Mouse (Mus musculus) MEL (cell line): ENCODE results near the gene Gucy1b2. TPM values are rescaled to one million over a fixed set of nuclear protein-coding genes. Genes with fewer than 3 reads are reported as not detected.

Experiments used
- DNase-seq: peaks from one replicate; pipeline ENCODE4 v3.0.0; 2011; ENCODE audit warnings: low read depth, low spot score
- H3K27ac ChIP-seq: 2 replicates; pipeline ENCODE4 v1.5.1; 2012; ENCODE audit warnings: low read depth, mild to moderate bottlenecking, control low read depth, low read length, moderate library complexity; ENCODE audit not compliant: control insufficient read depth
- H3K27me3 ChIP-seq, 2 experiments: fragments of 150-350 bp in 1 of 2; sonication (generic) in 1 of 2; 2 replicates each; pipeline ENCODE4 v1.6.1; 2012; ENCODE audit warnings: low read length in 2 of 2, mild to moderate bottlenecking in 2 of 2, improper control_type of control experiment in 1 of 2, moderate library complexity in 1 of 2; ENCODE audit not compliant: insufficient read depth in 2 of 2, control insufficient read depth in 1 of 2
- H3K36me3 ChIP-seq, 2 experiments: 2 replicates each; pipeline ENCODE4 v1.6.1; 2012 to 2014; ENCODE audit warnings: low read length in 2 of 2, improper control_type of control experiment in 1 of 2, inconsistent platforms in 1 of 2, mild to moderate bottlenecking in 1 of 2; ENCODE audit not compliant: insufficient read depth in 2 of 2, control insufficient read depth in 1 of 2
- H3K4me1 ChIP-seq, 2 experiments: fragments of 150-350 bp in 1 of 2; sonication (generic) in 1 of 2; 2 replicates each; pipeline ENCODE4 v1.6.1; 2012; ENCODE audit warnings: low read length in 2 of 2, improper control_type of control experiment in 1 of 2, mild to moderate bottlenecking in 1 of 2; ENCODE audit not compliant: insufficient read depth in 2 of 2, control insufficient read depth in 1 of 2
- H3K4me3 ChIP-seq, 2 experiments: fragments of 150-350 bp in 1 of 2; sonication (generic) in 1 of 2; 2 replicates each; pipeline ENCODE4 v1.5.1; 2012; ENCODE audit warnings: low read depth in 2 of 2, low read length in 2 of 2, mild to moderate bottlenecking in 2 of 2, moderate library complexity in 2 of 2, control low read depth in 1 of 2, improper control_type of control experiment in 1 of 2; ENCODE audit not compliant: control insufficient read depth in 1 of 2, insufficient read depth in 1 of 2
- H3K79me2 ChIP-seq: 2 replicates; pipeline ENCODE4 v1.6.1; 2012; ENCODE audit warnings: mild to moderate bottlenecking, low read length, moderate library complexity; ENCODE audit not compliant: control insufficient read depth, poor library complexity, insufficient read depth
- H3K9ac ChIP-seq: 2 replicates; pipeline ENCODE4 v1.6.1; 2012; ENCODE audit warnings: low read depth, mild to moderate bottlenecking, control low read depth, low read length, moderate library complexity; ENCODE audit not compliant: control insufficient read depth, poor library complexity, severe bottlenecking
- H3K9me3 ChIP-seq: fragments of 150-350 bp; sonication (generic); replicated peaks from 2 replicates; pipeline ENCODE4 v1.6.1; 2012; ENCODE audit warnings: mild to moderate bottlenecking, low read length, improper control_type of control experiment, moderate library complexity; ENCODE audit not compliant: insufficient read depth
- CHD1 ChIP-seq: IDR thresholded peaks from 2 replicates; pipeline ENCODE4 v1.6.1; 2012; ENCODE audit warnings: low read depth, mild to moderate bottlenecking, inconsistent platforms, low read length, improper control_type of control experiment
- CHD2 ChIP-seq: IDR thresholded peaks from 2 replicates; pipeline ENCODE4 v1.6.1; 2011; ENCODE audit warnings: low read length, improper control_type of control experiment
- CTCF ChIP-seq, 3 experiments: IDR thresholded peaks in 2 of 3; conservative IDR thresholded peaks in 1 of 3; 2 replicates each; pipeline ENCODE4 v1.5.1; 2011 to 2012; ENCODE audit warnings: low read length in 3 of 3, low read depth in 2 of 3, mild to moderate bottlenecking in 2 of 3, improper control_type of control experiment in 1 of 3, inconsistent platforms in 1 of 3, mixed read lengths in 1 of 3, moderate library complexity in 1 of 3; ENCODE audit not compliant: control insufficient read depth in 1 of 3, insufficient read depth in 1 of 3, poor library complexity in 1 of 3, severe bottlenecking in 1 of 3
- E2F4 ChIP-seq: IDR thresholded peaks from 2 replicates; pipeline ENCODE4 v1.6.1; 2011; ENCODE audit warnings: low read depth, low read length, improper control_type of control experiment, borderline replicate concordance
- EP300 ChIP-seq, 2 experiments: IDR thresholded peaks; 2 replicates each; pipeline ENCODE4 v1.6.1; 2011; ENCODE audit warnings: improper control_type of control experiment in 2 of 2, low read length in 2 of 2, low read depth in 1 of 2, mild to moderate bottlenecking in 1 of 2
- GABPA ChIP-seq: IDR thresholded peaks from 2 replicates; pipeline ENCODE4 v1.6.1; 2012; ENCODE audit warnings: low read depth, mild to moderate bottlenecking, inconsistent platforms, low read length, improper control_type of control experiment, moderate library complexity
- HCFC1 ChIP-seq: IDR thresholded peaks from 2 replicates; pipeline ENCODE4 v1.6.1; 2012; ENCODE audit warnings: low read depth, mild to moderate bottlenecking, inconsistent platforms, low read length, improper control_type of control experiment, moderate library complexity
- JUND ChIP-seq: IDR thresholded peaks from 2 replicates; pipeline ENCODE4 v1.6.1; 2011; ENCODE audit warnings: low read depth, mild to moderate bottlenecking, improper control_type of control experiment, low read length
- KAT2A ChIP-seq: conservative IDR thresholded peaks from 2 replicates; pipeline ENCODE4 v1.6.1; 2012; ENCODE audit warnings: low read depth, low read length, improper control_type of control experiment, inconsistent platforms
- MAFK ChIP-seq: IDR thresholded peaks from 2 replicates; pipeline ENCODE4 v1.6.1; 2011; ENCODE audit warnings: low read depth, mild to moderate bottlenecking, low read length, improper control_type of control experiment, borderline replicate concordance
- MAX ChIP-seq: IDR thresholded peaks from 2 replicates; pipeline ENCODE4 v1.6.1; 2011; ENCODE audit warnings: low read length, improper control_type of control experiment
- MEF2A ChIP-seq: IDR thresholded peaks from 2 replicates; pipeline ENCODE4 v1.6.1; 2014; ENCODE audit warnings: low read depth, mild to moderate bottlenecking, inconsistent platforms, low read length, improper control_type of control experiment; ENCODE audit not compliant: poor library complexity, insufficient replicate concordance, severe bottlenecking; ENCODE audit errors: extremely low read depth
- MYB ChIP-seq: IDR thresholded peaks from 2 replicates; pipeline ENCODE4 v1.6.1; 2011; ENCODE audit warnings: mild to moderate bottlenecking, low read depth, low read length, improper control_type of control experiment
- MYC ChIP-seq: IDR thresholded peaks from 2 replicates; pipeline ENCODE4 v1.6.1; 2011; ENCODE audit warnings: low read depth, mild to moderate bottlenecking, low read length, improper control_type of control experiment, moderate library complexity
- NELFE ChIP-seq: IDR thresholded peaks from 2 replicates; pipeline ENCODE4 v1.6.1; 2011; ENCODE audit warnings: low read depth, low read length, improper control_type of control experiment
- NRF1 ChIP-seq: IDR thresholded peaks from 2 replicates; pipeline ENCODE4 v1.6.1; 2014; ENCODE audit warnings: low read depth, mild to moderate bottlenecking, inconsistent platforms, low read length, improper control_type of control experiment, moderate library complexity; ENCODE audit not compliant: poor library complexity, insufficient read depth, severe bottlenecking
- POLR2A ChIP-seq, 2 experiments: IDR thresholded peaks; 2 replicates each; pipeline ENCODE4 v1.6.1; 2011 to 2012; ENCODE audit warnings: low read length in 2 of 2, mild to moderate bottlenecking in 2 of 2, control low read depth in 1 of 2, improper control_type of control experiment in 1 of 2, low read depth in 1 of 2, moderate library complexity in 1 of 2; ENCODE audit not compliant: control insufficient read depth in 1 of 2, insufficient read depth in 1 of 2, poor library complexity in 1 of 2
- POLR2AphosphoS2 ChIP-seq: IDR thresholded peaks from 2 replicates; pipeline ENCODE4 v1.6.1; 2011; ENCODE audit warnings: low read length, improper control_type of control experiment
- POLR2AphosphoS5 ChIP-seq: IDR thresholded peaks from 2 replicates; pipeline ENCODE4 v1.6.1; 2012; ENCODE audit warnings: low read depth, borderline replicate concordance, mild to moderate bottlenecking, inconsistent platforms, low read length, moderate library complexity, mixed read lengths
- RAD21 ChIP-seq: IDR thresholded peaks from 2 replicates; pipeline ENCODE4 v1.6.1; 2011; ENCODE audit warnings: mild to moderate bottlenecking, low read depth, low read length, improper control_type of control experiment
- RCOR1 ChIP-seq: IDR thresholded peaks from 2 replicates; pipeline ENCODE4 v1.6.1; 2012; ENCODE audit warnings: low read depth, mild to moderate bottlenecking, inconsistent platforms, low read length, improper control_type of control experiment
- SIN3A ChIP-seq: IDR thresholded peaks from 2 replicates; pipeline ENCODE4 v1.6.1; 2012; ENCODE audit warnings: low read length, improper control_type of control experiment, inconsistent platforms
- SMC3 ChIP-seq: IDR thresholded peaks from 2 replicates; pipeline ENCODE4 v1.6.1; 2011; ENCODE audit warnings: low read depth, low read length, improper control_type of control experiment
- TAL1 ChIP-seq: IDR thresholded peaks from 2 replicates; pipeline ENCODE4 v1.6.1; 2012; ENCODE audit warnings: mild to moderate bottlenecking, inconsistent platforms, low read length, moderate library complexity, mixed read lengths
- TBP ChIP-seq: IDR thresholded peaks from 2 replicates; pipeline ENCODE4 v1.8.0; 2011; ENCODE audit warnings: low read depth, low read length, improper control_type of control experiment
- TCF12 ChIP-seq: IDR thresholded peaks from 2 replicates; pipeline ENCODE4 v1.6.1; 2014; ENCODE audit warnings: low read depth, mild to moderate bottlenecking, inconsistent platforms, low read length, improper control_type of control experiment, moderate library complexity
- UBTF ChIP-seq: IDR thresholded peaks from 2 replicates; pipeline ENCODE4 v1.6.1; 2012; ENCODE audit warnings: low read depth, mild to moderate bottlenecking, inconsistent platforms, low read length, improper control_type of control experiment, moderate library complexity, borderline replicate concordance; ENCODE audit not compliant: insufficient read depth
- USF1 ChIP-seq: IDR thresholded peaks from 2 replicates; pipeline ENCODE4 v1.6.1; 2014; ENCODE audit warnings: low read depth, mild to moderate bottlenecking, inconsistent platforms, low read length, improper control_type of control experiment, moderate library complexity
- ZKSCAN1 ChIP-seq: IDR thresholded peaks from 2 replicates; pipeline ENCODE4 v1.6.1; 2012; ENCODE audit warnings: low read depth, mild to moderate bottlenecking, inconsistent platforms, low read length, improper control_type of control experiment, moderate library complexity
- ZNF384 ChIP-seq: IDR thresholded peaks from 2 replicates; pipeline ENCODE4 v1.6.1; 2012; ENCODE audit warnings: low read depth, mild to moderate bottlenecking, inconsistent platforms, low read length, improper control_type of control experiment
- polyA plus RNA-seq, 2 experiments: library from polyadenylated mRNA; stranded (reverse) in 1 of 2; unstranded in 1 of 2; fragments of >175 nt in 1 of 2; fragments of >200 nt in 1 of 2; gene quantifications; 2 replicates each; pipeline versions ENCODE4 v1.2.1 to v1.2.4; 2012; ENCODE audit warnings: low replicate concordance in 2 of 2, low read depth in 1 of 2; ENCODE audit not compliant: insufficient read length in 2 of 2, insufficient read depth in 1 of 2, missing spikeins in 1 of 2
- total RNA-seq: library from RNA; depleted of rRNA; stranded (reverse); fragments of 300-350 nt; gene quantifications from 2 replicates; pipeline ENCODE4 v1.2.3, GENCODE M21; 2012

The Gucy1b2 gene
- total and polyA plus RNA-seq, 3 experiments: not detected

- H3K27me3 ChIP-seq: peaks cover 0 to 3% of the 10 kb centered on the region in 2 experiments; a peak in 2 of 4 replicates
- TF ChIP-seq MYB (no peak), MAFK (no peak), ZKSCAN1 (no peak), SIN3A (no peak), HCFC1 (no peak), ZNF384 (no peak), CHD2 (no peak), CTCF (IDR thresholded peaks at IDR 0.05 in 2 of 3, conservative IDR thresholded peaks at IDR 0.05 in 1 of 3; ENCODE audit: control insufficient read depth in 1 of 3, insufficient read depth in 1 of 3, low read depth in 2 of 3, low read length in 3 of 3, poor library complexity in 1 of 3, severe bottlenecking in 1 of 3) (no peak), POLR2A (IDR thresholded peaks at IDR 0.05; ENCODE audit: control insufficient read depth in 1 of 2, insufficient read depth in 1 of 2, low read depth in 1 of 2, low read length in 2 of 2, poor library complexity in 1 of 2) (no peak), USF1 (no peak), RCOR1 (no peak), UBTF (no peak), CHD1 (no peak), KAT2A (no peak), TAL1 (no peak), MYC (no peak), NRF1 (no peak), NELFE (no peak), MEF2A (no peak), TCF12 (no peak)
- DNase-seq: no peak
Observed at GRCm38 (mm10) chr14:62464966-62465365, 8.9 kb upstream of the Gucy1b2 start.

GRCm38 (mm10) chr14:62459541-62459940, 3.5 kb upstream of the Gucy1b2 start:
- H3K27me3 ChIP-seq: no peaks in the 10 kb centered on the region
- no peaks in the 10 kb centered on the region for H3K4me1 ChIP-seq
- no peak overlapping the region for H3K9ac ChIP-seq
- H3K36me3 ChIP-seq: no peaks in the 10 kb centered on the region
- H3K4me3 ChIP-seq: no peak overlapping the region
- TF ChIP-seq SIN3A: no peak
- TF ChIP-seq E2F4: no peak
- no peak for TF ChIP-seq POLR2A (IDR thresholded peaks at IDR 0.05; ENCODE audit: control insufficient read depth in 1 of 2, insufficient read depth in 1 of 2, low read depth in 1 of 2, low read length in 2 of 2, poor library complexity in 1 of 2)
- no peak for TF ChIP-seq NRF1
- no peak for TF ChIP-seq JUND
- no peak for TF ChIP-seq MEF2A
- TF ChIP-seq POLR2AphosphoS5: no peak
- TF ChIP-seq ZNF384: no peak
- no peak for TF ChIP-seq TBP
- TF ChIP-seq POLR2AphosphoS2: no peak
- TF ChIP-seq NELFE: no peak
- no peak for TF ChIP-seq MAX
- TF ChIP-seq EP300 (IDR thresholded peaks at IDR 0.05; ENCODE audit: low read depth in 1 of 2, low read length in 2 of 2): no peak
- no peak for TF ChIP-seq RAD21
- TF ChIP-seq TCF12: no peak
- TF ChIP-seq GABPA: no peak
- no peak for TF ChIP-seq TAL1
- no peak for TF ChIP-seq SMC3
- H3K79me2 ChIP-seq: no peaks in the 10 kb centered on the region
- H3K9me3 ChIP-seq: no peaks in the 10 kb centered on the region
- H3K27ac ChIP-seq: no peak overlapping the region
- DNase-seq: no peak

More at GRCm38 (mm10) chr14:62464966-62465365, 8.9 kb upstream of the Gucy1b2 start:
- Histone ChIP-seq H3K4me1 (no peaks in the 10 kb centered on the region), H3K27ac (no peak overlapping the region), H3K79me2 (no peaks in the 10 kb centered on the region), H3K4me3 (no peak overlapping the region), H3K36me3 (no peaks in the 10 kb centered on the region), H3K9ac (no peak overlapping the region), H3K9me3 (no peaks in the 10 kb centered on the region)
